Mouse (Mus musculus): ENCODE measurements around the gene Atp6v1a.

Atp6v1a gene

GRCm38 (mm10) chr16:44139536-44140185 lies at the start of gene Atp6v1a, which contains the start of gene Naa50:
Gene Atp6v1a (minus strand): TSS chr16:44139705.
Gene Naa50 (plus strand): TSS chr16:44139830.
- DNase-seq, result peak; percentile 80 to 85

DNA sequence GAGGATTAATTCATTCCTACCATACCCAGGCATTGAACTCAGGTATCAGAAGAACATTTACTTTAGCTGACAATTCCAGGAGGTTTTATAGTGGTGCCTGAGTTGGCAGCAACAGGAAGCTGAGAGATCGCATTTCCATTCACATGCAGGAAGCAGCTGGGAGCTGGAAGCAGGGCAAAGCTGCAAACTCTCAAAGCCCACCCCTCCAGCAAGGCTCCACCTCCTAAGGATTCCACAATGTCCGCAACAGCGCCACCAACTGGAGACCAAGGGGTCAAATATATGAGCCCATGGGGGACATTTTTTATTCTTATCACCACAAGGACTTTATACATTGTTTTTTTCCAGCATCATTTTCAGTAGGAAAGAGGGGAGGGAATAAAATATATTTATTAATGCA lies 49.3 kb upstream of the Atp6v1a start:
- DNase-seq, result no peak

- DNase-seq, result no peak
These were observed 47.7 kb upstream of the Atp6v1a start for GRCm38 (mm10) chr16:44187172-44187571.

- no peak for DNase-seq
These were observed 45.3 kb upstream of the Atp6v1a start for GRCm38 (mm10) chr16:44184769-44185168.

GRCm38 (mm10) chr16:44182597-44182996 lies 43.1 kb upstream of the Atp6v1a start:
- DNase-seq, result no peak

GRCm38 (mm10) chr16:44178555-44178954 lies 39.0 kb upstream of the Atp6v1a start:
- no peak for DNase-seq

DNA sequence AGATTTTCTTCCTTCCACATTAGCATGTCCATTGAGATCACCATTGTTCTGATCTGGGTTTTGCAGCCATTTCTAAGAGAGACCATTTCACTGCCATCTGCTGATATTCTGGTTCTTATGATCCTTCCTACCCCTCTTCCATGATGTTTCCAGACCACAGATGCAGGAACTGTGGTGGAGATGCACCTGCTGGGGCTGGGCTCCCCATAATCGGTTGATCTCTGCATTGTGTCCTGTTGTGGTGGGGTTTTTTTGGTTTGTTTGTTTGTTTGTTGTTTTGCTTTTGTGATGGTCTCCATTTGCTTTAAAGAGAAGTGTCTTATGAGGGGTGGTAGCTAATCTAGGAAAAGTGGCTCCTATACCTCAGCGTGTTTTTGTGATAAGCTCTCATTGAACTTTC lies 37.0 kb upstream of the Atp6v1a start:
- DNase-seq, result no peak

GRCm38 (mm10) chr16:44175001-44175400 lies 35.5 kb upstream of the Atp6v1a start:
- DNase-seq, result no peak

DNA sequence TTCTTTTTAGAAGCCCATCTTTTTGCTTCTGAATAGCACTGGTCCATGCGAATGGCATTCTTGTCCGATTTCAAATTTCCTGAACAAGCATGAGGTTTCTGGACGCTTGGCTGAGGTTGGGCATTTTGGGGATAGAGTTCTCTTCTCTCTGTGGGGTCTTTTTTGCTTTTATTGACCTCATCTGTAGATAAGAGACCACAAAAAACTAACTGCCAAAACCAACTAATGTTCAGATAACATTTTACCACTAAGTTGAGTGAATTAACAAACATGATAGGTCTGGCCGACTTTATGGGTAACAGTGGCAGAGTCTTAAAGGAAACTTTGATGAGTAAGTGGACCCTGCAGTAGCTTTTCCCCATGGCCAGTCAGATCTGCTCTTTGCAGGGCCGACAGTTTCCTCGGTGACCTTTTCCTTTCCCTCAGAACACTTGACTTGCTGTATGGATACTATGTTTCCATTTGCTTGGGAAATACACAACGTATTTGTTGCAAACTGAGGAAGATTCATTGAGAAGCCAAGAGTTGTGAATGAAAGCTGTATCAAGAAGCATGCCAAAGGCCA lies 34.5 kb upstream of the Atp6v1a start:
- DNase-seq, result no peak

DNA sequence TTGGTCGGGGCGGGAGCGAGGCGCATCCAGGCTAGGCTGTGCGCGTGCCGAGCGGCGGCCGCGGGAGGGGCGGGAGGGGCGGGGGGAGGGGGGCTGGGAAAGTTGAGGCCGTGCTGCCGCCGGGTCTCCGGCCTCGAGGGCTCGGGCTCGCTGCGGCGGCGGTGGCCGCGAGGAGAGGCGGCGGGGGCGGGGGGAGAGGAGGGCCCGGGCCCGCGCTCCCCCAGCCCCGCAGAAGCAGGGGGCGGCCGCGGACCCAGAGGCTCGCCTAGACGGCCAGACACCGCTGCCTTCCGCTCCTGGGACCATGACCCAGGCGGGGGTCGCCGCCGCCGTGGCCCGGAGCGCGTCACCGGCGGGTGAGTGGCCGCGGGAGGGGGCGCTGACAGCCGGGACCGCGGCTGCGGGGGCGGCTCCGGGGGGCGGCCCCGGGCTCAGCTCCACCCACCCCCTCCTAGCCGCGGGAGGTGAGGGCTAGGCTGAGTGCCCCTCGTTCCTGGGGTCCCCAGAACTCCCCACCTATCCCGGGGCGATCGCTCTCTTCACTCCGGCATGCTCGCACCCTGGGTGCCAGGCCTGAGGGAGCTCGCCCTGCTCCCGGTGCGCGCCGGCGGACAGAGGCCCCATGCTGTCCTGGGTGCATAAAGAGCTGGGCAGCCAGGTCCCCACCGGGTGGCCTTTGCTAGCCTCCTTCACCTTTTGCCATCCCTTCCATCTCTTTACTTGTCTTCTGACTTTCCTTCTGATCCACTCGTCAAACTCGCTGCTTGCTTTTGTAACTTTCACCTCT lies 33.8 kb upstream of the Atp6v1a start, which contains the start of gene Usf3:
TSS of gene Usf3 (plus strand) at position 92 of the 787 bp plus-strand sequence.
- DNase-seq, result peak; percentile 58 to 62

- peak; percentile 99 for DNase-seq
These were observed 33.0 kb upstream of the Atp6v1a start for GRCm38 (mm10) chr16:44172297-44173154.

GRCm38 (mm10) chr16:44168990-44169389 lies 29.5 kb upstream of the Atp6v1a start:
- no peak for DNase-seq

GRCm38 (mm10) chr16:44165182-44165581 lies 25.7 kb upstream of the Atp6v1a start:
- DNase-seq, result no peak

DNA sequence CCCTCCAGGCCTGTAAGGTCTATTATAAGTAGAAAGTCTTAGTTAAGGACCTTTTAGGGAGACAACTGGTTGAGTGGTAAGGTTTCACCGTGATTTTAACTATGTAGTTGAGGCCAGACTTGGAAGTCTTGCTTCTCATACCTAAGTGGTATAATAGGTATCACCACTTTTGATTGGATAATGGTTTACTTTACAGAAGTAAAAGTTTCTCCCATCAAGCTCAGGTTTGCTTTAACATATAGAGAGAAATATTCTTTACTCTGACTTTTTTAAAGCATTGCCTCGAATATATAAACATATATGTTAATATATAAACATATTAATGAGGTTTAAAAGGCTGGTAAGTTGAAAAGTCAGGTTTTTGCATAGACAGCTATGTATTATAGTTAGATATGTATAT lies 24.3 kb upstream of the Atp6v1a start:
- DNase-seq, result no peak

- DNase-seq, result no peak
These were observed 19.8 kb upstream of the Atp6v1a start for GRCm38 (mm10) chr16:44159325-44159724.

DNA sequence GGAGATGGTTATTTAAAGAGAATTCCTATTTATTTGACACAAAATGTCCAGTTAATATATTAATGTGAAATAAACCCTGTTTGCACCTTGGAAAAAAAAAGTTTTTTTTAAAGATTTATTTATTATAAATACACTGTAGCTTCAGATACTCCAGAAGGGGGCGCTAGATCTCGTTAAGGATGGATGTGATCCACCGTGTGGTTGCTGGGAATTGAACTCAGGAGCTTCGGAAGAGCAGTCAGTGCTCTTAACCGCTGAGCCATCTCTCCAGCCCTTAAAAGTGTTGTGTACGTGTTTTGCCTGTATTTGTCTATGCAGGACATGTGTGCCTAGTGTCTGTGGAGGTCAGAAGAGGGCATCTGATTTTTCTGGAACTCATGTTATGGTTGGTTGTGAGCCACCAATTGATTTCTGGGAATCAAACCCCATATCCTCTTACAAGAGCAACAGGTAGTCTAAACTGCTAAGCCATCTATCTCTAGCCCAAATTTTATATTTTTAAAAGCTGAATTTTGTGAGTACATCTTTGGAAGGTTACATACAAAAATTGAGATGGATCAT lies 15.1 kb upstream of the Atp6v1a start:
- DNase-seq, result no peak

DNA sequence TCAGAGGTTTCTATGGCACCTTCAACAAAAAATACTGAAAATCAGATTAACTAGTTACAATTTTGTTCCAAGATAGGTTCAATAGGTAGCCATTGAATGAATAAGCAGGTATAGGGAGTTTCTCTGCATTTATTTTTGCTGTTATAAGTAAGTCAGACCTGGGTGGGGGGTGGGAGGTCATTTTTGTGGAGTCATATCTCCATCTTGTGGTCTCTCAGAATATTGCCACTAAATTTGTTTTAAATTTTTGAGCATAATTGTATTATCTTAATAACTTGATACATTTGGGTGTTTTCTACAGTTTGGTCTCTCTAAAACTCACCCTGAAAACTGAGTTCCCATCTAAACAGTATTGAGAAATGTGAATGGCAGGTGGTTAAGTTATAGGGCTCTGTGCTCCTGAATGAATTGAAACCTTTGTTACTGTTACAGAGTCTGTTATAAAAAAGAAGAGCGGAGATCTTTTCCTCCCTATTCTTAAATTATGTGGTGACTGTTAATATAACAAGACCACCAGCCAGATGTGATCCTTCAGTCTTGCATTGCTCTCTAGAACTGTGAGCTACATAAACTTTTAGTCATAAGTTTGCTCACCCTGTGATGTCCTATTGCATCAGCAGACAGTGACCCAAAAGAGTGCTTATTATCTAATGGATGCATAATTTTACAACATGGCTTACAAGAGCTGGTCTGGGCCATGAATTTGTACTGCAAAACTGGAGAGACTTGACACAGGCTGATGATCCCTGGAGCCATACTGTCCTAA lies 9.7 kb upstream of the Atp6v1a start:
- DNase-seq, result no peak

DNA sequence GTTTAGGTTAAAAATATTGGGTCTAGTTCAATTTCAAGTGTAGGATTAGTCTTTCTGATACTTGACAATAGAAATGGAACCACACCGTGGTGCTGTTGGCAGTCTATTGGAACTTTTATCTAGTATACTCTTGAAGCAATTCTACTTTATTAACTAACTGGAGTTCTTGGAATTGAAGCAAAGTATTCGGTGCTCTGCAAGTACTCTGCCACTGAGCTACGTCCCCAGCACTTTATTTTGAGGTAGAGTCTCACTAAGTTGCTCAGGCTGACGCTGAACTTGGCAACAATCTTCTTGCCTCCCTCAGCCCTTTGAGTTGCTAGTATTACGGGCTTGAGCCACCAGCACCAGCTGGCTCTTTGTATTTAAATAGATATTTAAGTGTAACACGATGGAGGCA lies 2.0 kb upstream of the Atp6v1a start:
- no peak for DNase-seq

DNA sequence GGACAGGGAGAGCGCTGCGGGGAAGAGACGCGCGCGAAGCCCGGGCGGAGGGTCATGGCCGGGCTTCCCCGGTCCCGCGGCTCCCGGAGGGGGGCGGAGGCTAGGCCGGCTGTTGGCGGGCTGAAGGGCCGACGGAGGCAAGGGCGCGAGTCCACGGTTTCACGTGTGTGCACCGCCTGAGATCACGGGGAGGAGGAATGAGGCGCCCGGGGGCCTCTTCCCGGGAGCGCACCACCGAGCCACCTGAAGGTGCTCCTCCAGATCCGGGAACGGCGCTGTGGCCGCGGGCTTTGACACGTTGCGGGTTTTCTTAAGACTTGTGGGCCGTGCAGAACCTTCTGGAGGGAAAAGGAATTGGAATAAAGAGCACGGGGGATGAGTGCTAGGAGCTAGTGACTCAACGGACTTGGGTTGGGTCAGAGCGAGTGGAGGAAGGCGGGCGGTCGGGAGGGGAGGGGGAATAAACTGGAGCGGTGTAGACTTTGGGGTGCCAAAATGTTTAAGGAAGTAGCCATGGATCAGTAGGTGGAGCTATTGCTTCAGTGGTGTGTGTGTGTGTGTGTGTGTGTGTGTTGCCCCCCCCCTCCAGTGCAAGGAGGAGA lies 782 bp upstream of the Atp6v1a start:
- DNase-seq, result peak; percentile 59 to 69

DNA sequence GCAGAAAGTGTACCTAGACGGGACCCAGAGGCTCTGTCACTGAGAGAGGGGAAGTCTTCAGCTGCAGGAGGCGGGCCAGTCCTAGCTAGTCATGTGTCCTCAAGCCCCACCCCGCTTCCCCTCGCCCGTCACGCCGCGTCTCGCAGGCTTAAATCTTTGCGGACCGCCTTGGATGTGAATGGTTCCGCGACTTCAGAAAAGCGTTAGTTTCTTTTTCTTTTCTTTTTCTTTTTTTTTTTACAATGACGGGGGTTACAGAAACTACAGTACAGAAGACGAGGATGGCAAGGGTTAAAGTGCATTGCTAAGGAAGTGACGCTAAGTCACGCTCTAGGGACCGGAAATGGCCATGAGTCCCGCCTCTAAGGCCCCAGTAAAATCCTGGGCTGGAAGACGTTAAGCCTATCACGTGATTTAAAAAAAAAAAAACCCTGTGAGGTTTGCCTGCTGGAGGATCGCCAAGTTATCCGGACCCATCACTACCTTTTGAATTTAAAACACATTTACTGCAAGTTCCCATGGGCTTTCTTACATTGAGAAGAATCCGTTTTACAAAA lies 448 bp downstream of the Atp6v1a start:
- peak; percentile 74 to 82 for DNase-seq
